Mouse (Mus musculus): ENCODE measurements around the gene Slc25a11.

DNA sequence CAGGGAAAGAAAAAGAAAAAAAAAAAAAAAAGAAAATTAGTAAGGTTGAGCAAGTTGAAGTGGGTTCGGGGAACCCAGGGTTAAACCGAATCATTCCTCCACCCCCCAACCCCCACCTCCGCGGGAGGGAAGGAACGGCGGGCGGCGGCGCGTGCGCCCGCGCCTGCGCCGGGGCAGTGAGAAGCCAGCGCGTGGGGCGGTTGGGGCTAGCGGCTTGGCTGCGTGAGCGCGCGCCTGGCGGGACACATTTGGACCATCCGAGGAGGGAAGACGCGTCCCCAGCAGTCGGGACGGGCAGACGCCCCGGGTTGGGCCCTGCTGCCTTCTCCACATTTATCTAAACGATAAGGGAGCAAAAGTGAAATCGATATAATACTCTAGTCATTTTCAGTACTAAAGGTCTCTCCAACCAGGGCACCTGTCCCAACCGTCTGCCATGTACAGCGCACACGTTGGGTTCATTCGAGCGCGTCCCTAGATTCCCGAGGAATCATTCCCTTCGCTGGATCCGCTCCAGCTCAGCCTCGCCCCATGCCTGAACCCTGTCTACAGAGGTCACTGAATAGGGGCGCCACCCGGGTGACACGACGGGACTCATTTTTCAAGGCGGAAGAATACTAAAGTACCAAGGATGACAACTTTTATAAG, 7.8 kb upstream of the Slc25a11 start:
- TF ChIP-seq CTCF (IDR thresholded peaks at IDR 0.05; ENCODE audit: extremely low read depth, insufficient read depth, low read length) (no peak), POLR2A (IDR thresholded peaks at IDR 0.05; ENCODE audit: extremely low read depth, insufficient read depth, low read length) (0 out of 2 replicates have a peak, but pooled peaks have one; percentile 30)
